Mouse (Mus musculus) c-Kit-positive CD71-positive TER-119-negative erythroid progenitor cells, embryonic 14.5 days (primary cell): ENCODE measurements around the gene Zfp119b.

ENCODE experiments used
- DNase-seq: peaks from one replicate; pipeline ENCODE4 v3.0.0-alpha.2; 2013; ENCODE audit warnings: low read depth

The Zfp119b gene

GRCm38 (mm10) chr17:55949400-55949799 lies at the start of gene Zfp119b:
Gene Zfp119b, minus strand, starts transcription at chr17:55949500.
- DNase-seq, result no peak

GRCm38 (mm10) chr17:55996007-55996406 lies 46.7 kb upstream of the Zfp119b start:
- no peak for DNase-seq

DNA sequence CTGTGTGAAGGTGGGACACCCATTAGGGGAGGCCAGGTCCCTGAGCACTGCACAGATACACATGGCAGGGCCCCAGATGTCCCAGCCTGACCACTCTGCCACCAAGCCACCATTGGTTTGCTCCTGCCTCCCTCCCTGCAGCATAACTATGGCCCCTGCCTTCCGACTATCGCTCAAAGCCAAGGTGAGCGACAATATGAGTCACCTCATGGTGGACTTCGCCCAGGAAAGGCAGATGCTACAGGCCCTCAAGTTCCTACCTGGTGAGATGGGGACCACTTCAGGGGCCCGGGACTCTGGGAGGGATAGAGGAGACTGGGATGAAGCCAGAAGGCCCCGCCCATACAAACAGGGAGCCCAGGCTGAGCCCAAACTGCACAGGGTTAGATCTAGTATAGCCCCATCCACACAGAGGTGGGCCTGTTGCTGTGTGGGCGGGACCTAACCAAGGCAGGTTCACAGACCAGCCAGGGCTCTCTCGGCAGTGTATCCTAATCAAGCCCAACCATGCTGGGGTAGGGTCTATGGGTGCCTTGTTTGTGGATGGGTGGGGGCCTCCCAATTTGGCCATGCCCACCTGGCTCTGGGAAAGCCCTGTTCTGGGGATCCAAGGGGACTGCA lies 41.1 kb upstream of the Zfp119b start:
- no peak for DNase-seq

DNA sequence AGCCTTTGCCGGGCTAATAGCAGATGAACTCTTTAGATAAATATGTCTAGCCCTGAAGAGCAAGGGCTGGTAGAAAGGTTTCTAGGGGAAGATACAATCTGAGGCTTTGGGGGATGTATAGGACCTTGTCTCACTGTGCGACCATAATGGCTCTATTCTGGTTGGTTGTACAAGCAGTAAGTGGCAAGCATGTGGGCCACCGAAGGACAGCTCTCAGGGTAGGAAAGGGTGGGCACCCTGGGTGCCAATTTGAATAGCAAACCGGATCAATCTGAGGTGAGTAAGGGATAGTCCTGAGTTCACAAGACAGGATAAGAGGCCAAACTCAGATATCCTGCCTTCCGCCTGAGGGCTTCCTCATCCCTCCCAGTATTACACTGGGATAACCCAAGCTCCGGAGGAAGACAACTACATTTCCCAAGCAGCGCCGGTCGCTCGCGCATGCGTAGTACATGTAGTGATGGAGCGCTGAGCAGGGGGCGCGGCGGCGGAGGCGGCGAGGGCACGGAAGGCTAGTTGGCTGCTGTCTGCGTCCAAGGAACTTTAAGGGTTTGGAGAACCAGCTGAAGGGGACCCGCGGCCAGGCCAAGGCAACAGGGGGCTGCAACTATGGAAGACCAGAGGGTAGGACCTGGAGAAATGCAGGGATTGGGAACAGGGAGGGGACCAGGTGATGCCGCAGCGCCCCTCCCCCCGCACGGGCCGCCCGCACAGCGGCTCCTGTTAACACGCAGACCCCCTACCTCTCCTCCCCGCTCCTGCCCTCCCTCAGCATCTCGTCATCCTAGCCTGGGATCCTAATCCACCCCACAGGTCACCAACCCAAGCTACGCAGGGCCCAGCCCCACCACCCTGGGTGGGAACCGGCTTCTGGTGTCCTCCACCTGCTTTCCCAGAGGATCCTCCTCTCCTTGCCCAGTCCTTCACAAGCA lies 37.0 kb upstream of the Zfp119b start, which contains the start of gene Fsd1:
Gene Fsd1 (plus strand): TSS at position 480 of the 932 bp plus-strand sequence.
- DNase-seq, result no peak

DNA sequence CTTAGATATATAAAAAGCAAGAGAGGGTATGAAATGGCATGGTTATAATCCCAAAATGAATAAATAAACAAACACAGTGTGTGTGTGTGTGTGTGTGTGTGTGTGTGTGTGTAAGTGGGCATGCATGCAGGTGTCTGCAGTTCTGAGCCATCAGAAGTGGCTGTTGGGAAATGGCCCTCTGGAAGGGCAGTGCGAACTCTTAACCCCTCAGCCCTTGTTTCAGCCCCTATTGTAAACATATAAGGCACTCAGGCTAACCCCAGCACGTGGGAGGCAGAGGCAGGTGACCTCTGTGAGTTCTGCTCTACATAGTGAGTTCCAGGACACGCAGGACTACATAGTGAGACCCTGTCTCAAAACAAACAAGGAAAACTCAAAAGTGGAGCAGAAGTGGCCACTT lies 28.0 kb upstream of the Zfp119b start:
- DNase-seq, result no peak

DNA sequence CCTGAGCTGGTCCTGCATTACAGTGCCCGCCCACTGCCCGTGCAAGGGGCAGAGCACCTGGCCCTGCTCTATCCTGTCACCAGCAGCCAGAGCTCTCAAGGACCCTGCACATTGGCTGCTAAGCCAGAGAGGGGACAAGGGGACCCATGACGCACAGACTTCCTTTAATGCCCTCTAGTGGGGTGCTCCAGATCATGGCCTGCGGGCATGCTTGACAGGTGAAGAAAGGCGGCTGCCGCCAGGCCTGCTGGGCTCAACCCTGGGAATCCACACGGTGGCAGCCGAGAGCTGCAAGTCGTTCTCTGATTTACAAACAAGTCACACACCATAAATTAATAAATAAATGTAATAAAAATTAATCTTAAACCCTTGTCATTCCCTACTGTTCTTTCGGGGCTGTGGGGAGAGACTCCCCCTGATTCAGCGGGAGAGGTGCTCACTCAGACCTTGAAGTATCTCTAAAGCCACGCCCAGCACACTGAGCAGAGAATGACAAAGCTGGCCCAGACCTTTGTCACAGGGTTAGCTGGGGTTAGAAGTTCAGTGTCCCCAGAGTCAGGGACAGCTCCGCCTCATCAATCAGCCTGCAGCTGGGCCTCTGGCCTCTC lies 27.1 kb upstream of the Zfp119b start:
- no peak for DNase-seq

GRCm38 (mm10) chr17:55971453-55971852 lies 22.2 kb upstream of the Zfp119b start:
- DNase-seq, result no peak

DNA sequence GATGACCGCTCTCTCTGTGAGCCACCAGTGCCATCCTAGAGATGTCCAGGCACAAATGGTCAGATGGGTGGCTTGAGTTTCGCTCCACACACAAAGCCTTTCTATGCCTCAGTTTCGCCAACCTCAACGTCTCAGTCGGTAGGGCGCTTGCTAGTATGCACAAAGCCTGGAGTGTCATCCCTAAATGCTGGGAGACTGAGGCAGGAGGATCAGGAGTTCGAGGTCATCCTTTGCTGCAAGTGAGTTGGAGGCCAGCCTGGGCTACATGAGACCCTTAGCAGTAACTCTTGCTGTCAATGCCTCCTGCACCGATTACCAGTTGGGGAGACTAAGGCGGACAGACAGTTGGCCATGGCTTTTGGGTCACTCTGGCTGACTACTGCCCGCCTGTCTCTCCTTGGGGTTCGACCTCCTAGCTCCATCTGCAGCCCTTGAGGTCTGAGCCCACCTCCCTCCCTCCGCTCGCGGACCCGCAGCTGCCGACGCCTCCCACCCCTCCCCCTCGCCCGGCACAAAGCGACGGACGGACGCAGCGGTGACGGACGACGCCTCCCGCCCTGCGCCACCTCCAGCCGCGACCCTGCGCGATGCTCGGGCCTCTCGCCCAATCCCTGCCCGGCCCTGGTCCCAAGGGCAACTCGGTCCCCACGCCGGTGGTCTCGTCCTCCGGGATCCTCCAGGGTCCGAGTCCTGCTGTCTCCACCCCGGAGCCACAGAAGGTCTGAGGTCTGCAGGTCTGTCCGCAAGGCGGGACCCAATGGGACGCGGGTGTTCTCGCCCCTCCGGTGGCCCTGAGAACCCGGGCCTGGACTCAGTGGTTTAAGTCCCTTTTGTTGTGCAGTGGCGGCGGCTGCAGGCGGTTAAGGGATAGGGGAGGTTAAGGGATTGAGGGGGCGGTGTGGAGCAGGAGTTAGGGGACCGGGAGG lies 20.9 kb upstream of the Zfp119b start, which contains the start of gene Shd:
Gene Shd (plus strand): TSS at position 502 of the 926 bp plus-strand sequence.
- no peak for DNase-seq

- DNase-seq, result no peak
Observed at GRCm38 (mm10) chr17:55969560-55969959, 20.3 kb upstream of the Zfp119b start.

DNA sequence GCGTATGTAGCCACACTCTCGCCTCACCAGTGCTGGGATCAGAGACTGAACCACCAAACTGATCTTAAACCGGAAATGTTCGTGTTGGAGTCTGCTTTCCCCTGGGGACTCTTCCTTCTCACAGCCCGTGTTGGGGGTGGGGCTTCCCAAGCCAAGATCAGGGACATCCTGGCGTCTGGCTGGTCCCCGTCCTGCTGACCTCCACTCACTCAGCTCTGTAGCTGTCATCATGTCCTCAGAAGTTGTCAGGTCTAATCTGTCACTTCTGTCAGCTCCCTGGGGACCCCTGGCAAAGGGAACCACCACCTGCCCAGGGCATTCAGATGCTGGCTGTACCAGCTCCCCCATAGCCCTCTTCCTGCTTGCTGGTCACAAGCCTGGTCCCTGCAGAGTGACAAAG lies 18.9 kb upstream of the Zfp119b start:
- DNase-seq, result no peak

- DNase-seq, result no peak
Observed at GRCm38 (mm10) chr17:55967186-55967585, 17.9 kb upstream of the Zfp119b start.

GRCm38 (mm10) chr17:55964996-55965395 lies 15.7 kb upstream of the Zfp119b start:
- no peak for DNase-seq

- no peak for DNase-seq
Observed at GRCm38 (mm10) chr17:55964496-55964895, 15.2 kb upstream of the Zfp119b start.

GRCm38 (mm10) chr17:55963171-55963570 lies 13.9 kb upstream of the Zfp119b start:
- DNase-seq, result no peak

DNA sequence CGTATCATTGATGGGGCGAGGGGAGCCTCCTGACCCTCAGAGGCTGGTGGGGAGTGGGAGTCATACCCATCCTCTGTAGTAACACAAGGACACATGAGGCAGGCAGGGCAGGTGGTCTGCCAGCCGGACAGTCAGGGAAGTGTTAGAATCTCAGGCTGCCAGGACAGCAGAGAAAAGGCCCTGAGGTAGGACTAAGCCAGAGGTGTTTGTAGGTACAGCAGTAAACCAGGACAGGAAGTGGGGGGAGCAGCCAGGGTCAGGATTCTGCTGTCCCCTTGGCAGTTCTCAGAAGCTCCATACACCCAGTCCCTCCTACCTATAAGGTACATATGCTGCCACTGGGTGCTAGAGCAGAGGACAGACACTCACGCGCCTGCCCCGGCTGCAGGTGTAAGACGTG lies 12.3 kb upstream of the Zfp119b start:
- DNase-seq, result no peak

- no peak for DNase-seq
Observed at GRCm38 (mm10) chr17:55960791-55961190, 11.5 kb upstream of the Zfp119b start.

DNA sequence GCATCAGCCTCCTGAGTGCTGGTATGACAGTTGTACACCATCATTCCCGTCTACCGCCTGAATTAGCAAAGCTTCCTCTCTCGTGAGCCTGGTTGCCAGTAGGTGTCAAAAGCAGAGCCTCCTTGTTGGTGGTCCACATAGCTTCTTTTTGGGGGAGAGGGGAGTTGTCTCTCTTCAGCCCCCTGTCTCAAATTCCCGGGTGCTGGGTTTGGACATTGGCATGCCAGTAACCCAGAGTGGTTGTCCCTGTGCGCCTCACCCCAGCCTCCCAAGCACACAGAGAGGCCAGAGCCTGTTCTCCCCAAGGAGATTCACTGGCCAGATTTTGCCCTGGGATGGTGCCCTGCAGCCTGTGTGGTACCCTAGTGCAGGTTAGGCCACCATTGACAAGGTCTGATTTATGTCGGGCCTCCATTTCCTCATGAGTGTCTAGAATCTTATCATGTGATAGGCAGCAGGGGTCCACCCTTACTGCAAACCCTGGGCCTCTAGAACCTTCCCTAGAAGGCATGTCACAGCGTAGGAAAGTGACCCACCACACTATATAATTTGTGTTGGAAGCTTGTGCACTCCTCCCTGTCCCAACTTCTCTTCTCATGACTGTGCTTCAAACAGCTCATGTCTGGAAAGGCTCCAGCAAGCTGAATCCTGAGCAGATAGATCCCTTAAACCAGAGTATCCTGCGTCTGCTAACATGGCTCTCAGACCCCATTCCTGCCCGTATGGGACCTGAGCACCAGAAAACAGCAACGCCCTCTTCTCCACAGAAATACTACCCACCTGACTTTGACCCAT lies 10.8 kb upstream of the Zfp119b start:
- DNase-seq, result no peak

DNA sequence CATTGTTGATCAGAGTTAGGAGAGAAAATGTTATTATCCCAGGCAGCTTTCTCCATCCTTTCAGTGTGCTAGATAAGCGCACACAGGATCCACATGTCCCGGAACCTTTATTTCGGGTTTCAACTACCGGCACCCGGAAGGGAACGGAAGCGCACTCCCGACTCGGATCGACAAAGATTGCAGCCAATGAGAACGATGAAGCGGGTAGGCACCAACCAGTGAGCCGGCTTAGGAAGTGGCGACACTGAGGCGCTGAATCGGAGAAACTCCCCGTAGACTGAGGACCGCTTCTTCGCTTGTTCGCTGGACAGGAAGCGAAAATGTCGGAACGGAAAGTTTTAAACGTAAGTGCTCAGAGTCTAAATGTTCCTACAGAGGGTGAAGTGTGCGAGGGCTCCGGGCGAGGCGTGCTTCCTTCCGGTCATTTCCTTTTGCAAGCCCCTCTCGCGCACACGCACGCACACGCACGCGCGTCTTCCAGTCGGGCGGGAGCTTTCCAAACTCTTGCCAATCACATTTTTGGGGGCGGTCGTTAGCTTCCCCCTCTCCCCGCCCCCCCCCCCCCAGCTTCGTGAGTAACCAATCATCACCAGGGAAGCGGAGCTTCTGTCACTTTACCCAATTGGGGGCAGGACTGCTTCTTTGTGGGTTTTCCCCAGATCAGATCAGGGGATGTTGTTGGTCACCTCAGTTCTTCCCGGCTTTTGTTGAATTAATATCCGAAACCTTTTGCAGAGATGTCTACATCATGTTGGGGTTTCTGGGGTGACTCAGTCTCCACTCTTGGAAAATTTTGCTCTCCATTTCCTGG lies 9.8 kb upstream of the Zfp119b start, which contains the start of gene Yju2:
Gene Yju2 (plus strand): TSS at position 182 of the 811 bp plus-strand sequence.
- DNase-seq, result peak; percentile 98

- DNase-seq, result no peak
Observed at GRCm38 (mm10) chr17:55958584-55958886, 9.2 kb upstream of the Zfp119b start.
